Mouse (Mus musculus): Measurements from ENCODE around the gene Serpinf2. TPM values are rescaled to one million over a fixed set of nuclear protein-coding genes. Genes with fewer than 3 reads are reported as not detected.

The Serpinf2 gene
- polyA plus RNA-seq, 1 experiment from 2014 or later, result not detected

DNA sequence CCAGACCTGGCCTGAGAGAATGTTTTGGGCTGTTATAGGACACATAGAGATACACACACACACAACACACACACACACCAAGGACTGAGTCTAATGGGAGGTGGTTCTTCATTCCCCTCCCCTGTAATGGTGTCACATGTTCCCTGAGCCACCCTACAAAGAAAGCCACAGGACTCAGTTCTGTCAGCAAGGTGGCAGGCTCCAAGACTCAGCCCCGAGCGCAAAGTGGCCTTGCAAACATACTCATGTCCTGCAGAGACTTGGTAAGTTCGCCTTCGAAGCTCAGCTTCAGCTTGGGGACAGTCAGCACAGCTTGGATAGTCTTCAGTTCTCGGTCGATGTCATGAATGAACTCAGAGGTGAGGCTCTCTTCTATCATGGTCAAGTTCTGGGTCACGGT lies 28.8 kb downstream of the Serpinf2 start:
- no peaks in the 10 kb centered on the region for H3K27me3 ChIP-seq (ENCODE audit: control insufficient read depth, insufficient read depth, low read length)
- no peak overlapping the region for H3K9ac ChIP-seq (ENCODE audit: low read length)
- ATAC-seq (ENCODE audit: low FRiP score), result no peak
- 91% methylated on average over 7 of the region's 7 CpGs for WGBS
- no peak overlapping the region for H3K27ac ChIP-seq (ENCODE audit: low read depth, low read length)
- no peaks in the 10 kb centered on the region for H3K9me3 ChIP-seq (ENCODE audit: control insufficient read depth, low read length)
- no peaks in the 10 kb centered on the region for H3K36me3 ChIP-seq (ENCODE audit: control insufficient read depth, insufficient read depth, low read length)
- H3K4me3 ChIP-seq (ENCODE audit: low read depth, low read length), result no peak overlapping the region
- no peak overlapping the region for H3K4me2 ChIP-seq
- H3K4me1 ChIP-seq (ENCODE audit: control insufficient read depth, insufficient read depth, low read length), result no peaks in the 10 kb centered on the region
- no peak for DNase-seq (ENCODE audit: low spot score, missing footprints)

DNA sequence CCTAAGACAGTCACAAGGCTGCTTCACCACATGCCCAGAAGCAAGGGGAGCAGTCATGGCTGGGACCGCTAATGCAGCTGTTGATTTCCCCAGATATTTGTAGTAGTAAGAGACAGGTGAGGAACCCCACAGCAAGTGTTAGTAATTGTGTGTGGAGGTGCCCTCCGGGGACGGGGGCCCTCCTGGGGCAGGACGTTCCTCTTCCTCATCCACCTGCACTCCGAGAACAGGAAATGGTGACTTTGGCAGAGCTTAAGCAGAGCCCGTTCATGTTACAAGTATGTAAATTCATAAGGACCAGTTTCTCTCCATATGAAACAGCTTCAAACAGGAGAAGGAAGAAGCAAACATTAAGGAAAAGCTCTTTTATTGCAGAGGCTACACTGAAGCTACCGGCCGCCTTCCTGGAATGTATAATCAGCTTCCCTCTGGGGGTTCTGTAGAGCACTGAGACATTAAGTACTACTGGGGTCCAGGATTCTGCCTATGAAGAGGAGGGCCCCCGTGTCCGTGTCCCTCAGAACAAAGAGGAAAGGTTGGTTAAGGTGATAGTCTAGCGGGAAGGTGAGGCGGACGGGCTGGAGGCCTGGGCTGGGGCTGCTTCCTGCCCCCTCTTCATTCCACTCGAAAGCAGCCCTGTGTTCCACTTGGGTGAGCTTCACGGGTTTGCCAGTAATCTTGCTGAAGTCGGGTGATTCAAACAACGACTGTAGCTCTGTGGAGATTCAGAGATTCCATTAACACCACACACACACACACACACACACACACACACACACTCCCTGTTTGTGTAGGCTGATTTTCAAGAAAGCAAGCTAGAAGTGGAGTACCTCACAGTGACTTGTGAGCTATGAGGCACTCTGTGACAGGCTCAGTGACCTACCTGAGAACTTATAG lies 29.5 kb downstream of the Serpinf2 start:
- 78% methylated on average over 17 of the region's 17 CpGs for WGBS
- no peaks in the 10 kb centered on the region for H3K9me3 ChIP-seq (ENCODE audit: control insufficient read depth, low read length)
- no peak overlapping the region for H3K27ac ChIP-seq (ENCODE audit: low read depth, low read length)
- no peak overlapping the region for H3K4me3 ChIP-seq (ENCODE audit: low read depth, low read length)
- H3K27me3 ChIP-seq (ENCODE audit: control insufficient read depth, insufficient read depth, low read length), result no peaks in the 10 kb centered on the region
- no peak overlapping the region for H3K4me2 ChIP-seq
- H3K36me3 ChIP-seq (ENCODE audit: control insufficient read depth, insufficient read depth, low read length), result no peaks in the 10 kb centered on the region
- DNase-seq (ENCODE audit: low spot score, missing footprints), result peak; percentile 72
- no peak for ATAC-seq (ENCODE audit: low FRiP score)
- no peak overlapping the region for H3K9ac ChIP-seq (ENCODE audit: low read length)
- H3K4me1 ChIP-seq (ENCODE audit: control insufficient read depth, insufficient read depth, low read length), result no peaks in the 10 kb centered on the region

DNA sequence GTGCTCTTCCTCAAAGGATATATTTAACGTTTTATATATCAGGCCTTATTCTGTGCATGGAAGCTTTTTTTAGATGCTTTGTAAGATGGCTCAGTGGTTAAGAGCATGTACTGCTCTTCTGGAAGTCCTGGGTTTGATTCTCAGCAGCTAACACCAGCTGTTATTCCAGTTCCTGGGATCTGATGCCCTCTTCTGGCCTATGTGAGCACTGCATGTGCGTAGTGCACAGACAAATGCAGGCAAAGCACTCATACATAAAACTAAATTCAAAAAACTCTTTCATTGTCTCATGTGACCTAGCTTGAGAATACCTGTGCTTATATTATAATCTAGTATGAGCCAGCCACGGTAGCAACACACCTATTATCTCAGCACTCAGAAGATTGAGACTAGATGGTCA lies 32.5 kb downstream of the Serpinf2 start:
- 41% methylated on average over 3 of the region's 3 CpGs for WGBS
- Histone ChIP-seq H3K36me3 (ENCODE audit: control insufficient read depth, insufficient read depth, low read length) (no peaks in the 10 kb centered on the region), H3K27me3 (ENCODE audit: control insufficient read depth, insufficient read depth, low read length) (no peaks in the 10 kb centered on the region), H3K9me3 (ENCODE audit: control insufficient read depth, low read length) (no peaks in the 10 kb centered on the region), H3K4me3 (ENCODE audit: low read depth, low read length) (no peak overlapping the region), H3K9ac (ENCODE audit: low read length) (no peak overlapping the region), H3K4me2 (no peak overlapping the region), H3K4me1 (ENCODE audit: control insufficient read depth, insufficient read depth, low read length) (no peaks in the 10 kb centered on the region), H3K27ac (ENCODE audit: low read depth, low read length) (no peak overlapping the region)
- no peak for ATAC-seq (ENCODE audit: low FRiP score)
- DNase-seq (ENCODE audit: low spot score, missing footprints), result peak; percentile 89

DNA sequence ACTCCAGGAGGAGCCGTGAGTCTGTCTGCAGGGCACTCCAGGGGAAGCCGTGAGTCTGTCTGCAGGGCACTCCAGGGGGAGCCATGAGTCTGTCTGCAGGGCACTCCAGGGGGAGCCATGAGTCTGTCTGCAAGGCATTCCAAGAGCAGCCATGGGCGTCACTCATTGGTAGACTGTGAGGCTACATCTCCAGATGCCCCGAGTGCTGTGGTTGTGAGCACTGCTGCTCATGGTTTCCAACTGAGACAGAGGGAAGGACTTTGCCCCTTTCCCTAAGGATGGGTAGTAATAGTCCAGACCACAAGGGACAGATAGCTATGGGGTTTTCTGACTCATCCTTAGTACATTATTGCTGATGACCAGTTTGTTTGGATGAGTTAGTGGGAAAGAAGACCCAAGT lies 33.3 kb downstream of the Serpinf2 start:
- Histone ChIP-seq H3K4me1 (ENCODE audit: control insufficient read depth, insufficient read depth, low read length) (no peaks in the 10 kb centered on the region), H3K9me3 (ENCODE audit: control insufficient read depth, low read length) (no peaks in the 10 kb centered on the region), H3K4me3 (ENCODE audit: low read depth, low read length) (no peak overlapping the region), H3K36me3 (ENCODE audit: control insufficient read depth, insufficient read depth, low read length) (no peaks in the 10 kb centered on the region), H3K27me3 (ENCODE audit: control insufficient read depth, insufficient read depth, low read length) (no peaks in the 10 kb centered on the region), H3K4me2 (no peak overlapping the region), H3K27ac (ENCODE audit: low read depth, low read length) (no peak overlapping the region), H3K9ac (ENCODE audit: low read length) (no peak overlapping the region)
- peak; percentile 44 for DNase-seq (ENCODE audit: low spot score, missing footprints)
- 75% methylated on average over 4 of the region's 4 CpGs for WGBS
- ATAC-seq (ENCODE audit: low FRiP score), result no peak

DNA sequence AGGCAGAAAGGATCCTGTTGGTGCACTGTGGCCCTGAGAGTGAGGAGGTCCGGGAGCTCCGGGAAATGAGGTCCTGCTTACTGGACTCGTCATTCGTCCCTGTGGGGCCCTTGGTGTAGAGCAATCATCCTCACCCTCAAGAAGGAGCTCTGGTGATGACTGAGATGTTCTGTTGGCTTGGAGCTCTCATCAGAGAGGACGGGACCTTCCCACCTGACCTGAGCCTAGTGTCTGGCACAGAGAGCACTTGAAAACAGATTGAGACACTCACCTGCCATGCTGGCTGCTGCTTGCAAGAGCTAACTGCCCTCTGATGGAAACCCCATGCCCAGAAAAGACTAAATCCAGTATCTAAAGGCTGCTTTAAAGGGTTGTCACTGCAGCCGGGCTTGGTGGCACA lies 34.6 kb downstream of the Serpinf2 start:
- Histone ChIP-seq H3K4me3 (ENCODE audit: low read depth, low read length) (no peak overlapping the region), H3K4me1 (ENCODE audit: control insufficient read depth, insufficient read depth, low read length) (no peaks in the 10 kb centered on the region), H3K27me3 (ENCODE audit: control insufficient read depth, insufficient read depth, low read length) (no peaks in the 10 kb centered on the region), H3K9me3 (ENCODE audit: control insufficient read depth, low read length) (no peaks in the 10 kb centered on the region), H3K9ac (ENCODE audit: low read length) (no peak overlapping the region), H3K4me2 (no peak overlapping the region), H3K27ac (ENCODE audit: low read depth, low read length) (no peak overlapping the region), H3K36me3 (ENCODE audit: control insufficient read depth, insufficient read depth, low read length) (no peaks in the 10 kb centered on the region)
- DNase-seq (ENCODE audit: low spot score, missing footprints) (peak; percentile 61), ATAC-seq (ENCODE audit: low FRiP score) (no peak)
- WGBS, result 90% methylated on average over 6 of the region's 6 CpGs

DNA sequence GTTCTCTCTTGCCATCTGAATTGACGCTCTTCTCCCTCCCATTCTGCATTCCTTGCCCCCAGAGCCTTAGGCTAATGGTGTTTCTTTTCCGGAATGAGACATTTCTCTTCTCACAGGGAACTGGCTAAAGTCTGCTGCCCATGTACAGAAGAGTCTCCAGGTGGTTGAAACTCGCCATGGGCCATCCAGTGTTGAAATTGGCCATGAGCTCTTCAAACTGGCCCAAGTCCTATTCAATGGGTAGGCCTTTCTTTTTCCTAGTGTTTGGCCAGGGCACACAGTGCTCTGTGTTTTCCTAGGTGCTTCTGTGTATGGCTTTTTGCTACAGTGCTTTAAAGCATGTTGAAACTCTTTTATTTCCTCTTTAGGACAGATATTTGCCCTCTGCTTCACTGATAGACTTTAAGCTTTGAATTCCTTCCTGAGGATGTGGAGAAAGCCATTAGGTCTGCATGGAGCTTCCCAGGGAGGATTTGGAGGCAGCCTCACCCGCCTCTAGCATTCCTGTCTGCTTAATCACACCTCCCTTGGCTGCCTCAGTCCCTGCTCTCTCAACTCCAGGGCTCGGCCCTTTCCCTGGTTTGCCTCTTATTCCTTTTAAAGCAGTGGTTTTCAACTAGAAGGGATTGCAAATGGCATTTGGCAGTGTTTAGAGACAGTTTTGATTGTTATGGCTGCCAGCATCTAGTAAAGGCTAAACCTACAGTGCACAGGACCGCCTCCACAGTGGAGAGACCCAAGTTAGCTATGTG lies 35.9 kb downstream of the Serpinf2 start:
- DNase-seq (ENCODE audit: low spot score, missing footprints), result no peak
- Histone ChIP-seq H3K27me3 (ENCODE audit: control insufficient read depth, insufficient read depth, low read length) (no peaks in the 10 kb centered on the region), H3K4me1 (ENCODE audit: control insufficient read depth, insufficient read depth, low read length) (no peaks in the 10 kb centered on the region), H3K4me2 (no peak overlapping the region), H3K27ac (ENCODE audit: low read depth, low read length) (no peak overlapping the region), H3K36me3 (ENCODE audit: control insufficient read depth, insufficient read depth, low read length) (no peaks in the 10 kb centered on the region), H3K4me3 (ENCODE audit: low read depth, low read length) (no peak overlapping the region), H3K9me3 (ENCODE audit: control insufficient read depth, low read length) (no peaks in the 10 kb centered on the region), H3K9ac (ENCODE audit: low read length) (no peak overlapping the region)
- ATAC-seq (ENCODE audit: low FRiP score), result no peak
- 77% methylated on average over 6 of the region's 6 CpGs for WGBS

DNA sequence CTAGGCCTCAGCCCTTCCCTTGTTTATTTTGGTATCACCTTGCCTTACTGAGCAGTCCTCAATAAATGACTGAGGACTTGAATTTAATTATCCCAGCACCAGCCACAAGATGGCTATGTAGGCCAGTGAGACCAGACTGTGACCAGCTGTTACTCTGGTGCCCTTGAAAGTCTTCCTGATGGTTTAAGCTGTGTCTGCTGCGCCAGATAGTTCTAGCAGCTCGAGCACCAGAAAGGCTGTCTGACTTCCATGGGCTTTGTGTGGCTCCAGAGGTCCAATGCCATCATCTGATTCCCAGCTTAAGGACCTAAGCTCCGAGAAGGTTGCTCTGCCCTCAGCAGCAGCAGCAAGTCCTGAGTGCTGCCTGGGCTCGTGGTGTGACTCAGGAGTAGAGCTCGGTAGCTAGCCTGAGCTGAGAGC lies 37.1 kb downstream of the Serpinf2 start:
- WGBS, result 69% methylated on average over 5 of the region's 5 CpGs
- ATAC-seq (ENCODE audit: low FRiP score) (peak; percentile 38; the same call in 1 of the 2 replicates), DNase-seq (ENCODE audit: low spot score, missing footprints) (peak; percentile 88)
- Histone ChIP-seq H3K27ac (ENCODE audit: low read depth, low read length) (no peak overlapping the region), H3K9me3 (ENCODE audit: control insufficient read depth, low read length) (no peaks in the 10 kb centered on the region), H3K4me3 (ENCODE audit: low read depth, low read length) (no peak overlapping the region), H3K27me3 (ENCODE audit: control insufficient read depth, insufficient read depth, low read length) (no peaks in the 10 kb centered on the region), H3K4me1 (ENCODE audit: control insufficient read depth, insufficient read depth, low read length) (no peaks in the 10 kb centered on the region), H3K4me2 (no peak overlapping the region), H3K9ac (ENCODE audit: low read length) (no peak overlapping the region), H3K36me3 (ENCODE audit: control insufficient read depth, insufficient read depth, low read length) (no peaks in the 10 kb centered on the region)

DNA sequence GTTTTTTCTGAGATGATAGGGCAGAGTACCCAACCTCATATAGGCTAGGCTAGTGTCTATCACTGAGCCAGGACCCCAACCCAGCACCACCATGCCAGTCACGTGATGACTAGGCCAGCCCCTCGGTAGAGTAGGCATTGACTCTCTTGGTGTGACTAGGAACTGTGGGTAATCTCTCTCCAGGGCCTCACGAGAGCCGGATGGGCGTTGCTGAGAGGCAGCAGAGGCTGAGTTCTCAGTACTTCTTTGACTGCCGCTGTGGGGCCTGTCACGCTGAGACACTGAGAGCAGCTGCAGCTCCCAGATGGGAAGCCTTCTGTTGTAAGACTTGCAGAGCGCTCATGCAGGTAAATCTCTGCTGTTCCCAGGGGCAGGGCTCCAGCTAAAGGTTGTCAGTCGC lies 39.3 kb downstream of the Serpinf2 start:
- Histone ChIP-seq H3K4me3 (ENCODE audit: low read depth, low read length) (no peak overlapping the region), H3K9ac (ENCODE audit: low read length) (no peak overlapping the region), H3K36me3 (ENCODE audit: control insufficient read depth, insufficient read depth, low read length) (no peaks in the 10 kb centered on the region), H3K4me1 (ENCODE audit: control insufficient read depth, insufficient read depth, low read length) (no peaks in the 10 kb centered on the region), H3K27ac (ENCODE audit: low read depth, low read length) (no peak overlapping the region), H3K4me2 (no peak overlapping the region), H3K27me3 (ENCODE audit: control insufficient read depth, insufficient read depth, low read length) (no peaks in the 10 kb centered on the region), H3K9me3 (ENCODE audit: control insufficient read depth, low read length) (no peaks in the 10 kb centered on the region)
- ATAC-seq (ENCODE audit: low FRiP score), result no peak
- WGBS, result 57% methylated on average over 9 of the region's 9 CpGs
- peak; percentile 56 for DNase-seq (ENCODE audit: low spot score, missing footprints)

DNA sequence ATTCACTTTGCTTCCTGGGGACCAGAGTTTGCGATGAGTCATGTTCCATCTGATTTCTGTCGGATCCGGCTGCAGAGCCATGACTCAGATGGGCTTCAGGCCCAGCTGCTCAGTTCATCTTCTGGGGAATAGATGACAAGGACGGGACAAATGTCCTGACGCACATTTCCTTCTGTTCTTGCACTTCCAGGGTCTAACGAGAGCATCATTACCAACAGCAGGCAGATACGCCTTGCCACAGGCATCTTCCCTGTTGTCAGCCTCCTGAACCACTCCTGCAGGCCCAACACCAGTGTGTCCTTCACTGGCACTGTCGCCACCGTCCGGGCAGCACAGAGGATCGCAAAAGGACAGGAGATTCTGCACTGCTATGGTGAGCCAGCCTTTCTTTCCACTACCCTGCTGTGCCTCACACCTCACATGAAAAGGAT lies 40.0 kb downstream of the Serpinf2 start:
- ATAC-seq (ENCODE audit: low FRiP score) (no peak), DNase-seq (ENCODE audit: low spot score, missing footprints) (no peak)
- Histone ChIP-seq H3K4me1 (ENCODE audit: control insufficient read depth, insufficient read depth, low read length) (no peaks in the 10 kb centered on the region), H3K9ac (ENCODE audit: low read length) (no peak overlapping the region), H3K4me2 (no peak overlapping the region), H3K27ac (ENCODE audit: low read depth, low read length) (no peak overlapping the region), H3K4me3 (ENCODE audit: low read depth, low read length) (no peak overlapping the region), H3K9me3 (ENCODE audit: control insufficient read depth, low read length) (no peaks in the 10 kb centered on the region), H3K27me3 (ENCODE audit: control insufficient read depth, insufficient read depth, low read length) (no peaks in the 10 kb centered on the region), H3K36me3 (ENCODE audit: control insufficient read depth, insufficient read depth, low read length) (no peaks in the 10 kb centered on the region)
- 88% methylated on average over 11 of the region's 11 CpGs for WGBS
